Mouse (Mus musculus) telencephalon, adult 2 months (tissue): ENCODE results near the gene Ms4a1.
"Not testable (repeated sequence)": the region's sequence is repeated elsewhere in the genome, so short reads cannot be mapped to it uniquely, and the experiment has no call there.

Source experiments
- DNase-seq: peaks from one replicate; pipeline ENCODE4 v3.0.0-alpha.2; 2011; ENCODE audit warnings: low read depth, low spot score

Ms4a1 gene

DNA sequence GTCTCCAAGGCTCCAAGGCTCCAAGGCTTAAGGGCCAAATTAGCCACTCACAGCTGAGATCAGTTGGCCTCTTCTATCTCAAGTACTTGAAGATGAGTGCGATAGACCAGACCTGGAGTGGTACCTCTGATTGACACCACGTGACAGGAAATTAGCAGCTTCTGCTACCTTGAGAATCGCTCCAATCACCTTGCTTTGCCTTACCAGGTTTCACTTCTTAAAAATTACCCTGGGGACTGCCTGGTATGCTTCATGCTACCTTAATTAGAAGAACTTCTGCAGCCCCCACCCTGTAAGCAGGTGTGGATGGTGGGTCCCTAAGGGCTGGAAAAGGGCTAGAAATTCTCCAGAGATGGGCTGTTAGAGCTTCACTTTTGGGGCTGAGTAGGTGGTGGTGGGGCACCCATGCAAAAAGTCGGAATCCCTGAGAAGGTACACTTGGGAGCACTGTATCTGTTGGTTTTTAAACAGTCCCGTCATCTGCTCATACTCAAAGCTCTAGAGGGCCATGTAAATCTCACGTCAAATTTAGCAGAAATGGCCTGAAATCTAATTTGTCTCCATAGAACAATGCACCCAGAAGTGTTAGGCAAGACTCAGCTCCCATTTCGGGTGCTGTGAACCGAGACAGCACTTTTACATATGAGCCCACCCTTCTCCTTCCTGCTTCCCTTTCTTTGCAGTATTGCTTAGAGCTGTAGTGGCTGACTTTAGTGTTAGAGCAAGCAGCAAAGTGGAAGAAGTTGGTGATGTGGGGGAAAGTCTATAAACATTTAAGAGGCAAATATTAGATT lies at the start of gene Ms4a1:
Ms4a1 (minus strand) TSS at position 190 of the 794 bp plus-strand sequence.
- DNase-seq = no peak

DNA sequence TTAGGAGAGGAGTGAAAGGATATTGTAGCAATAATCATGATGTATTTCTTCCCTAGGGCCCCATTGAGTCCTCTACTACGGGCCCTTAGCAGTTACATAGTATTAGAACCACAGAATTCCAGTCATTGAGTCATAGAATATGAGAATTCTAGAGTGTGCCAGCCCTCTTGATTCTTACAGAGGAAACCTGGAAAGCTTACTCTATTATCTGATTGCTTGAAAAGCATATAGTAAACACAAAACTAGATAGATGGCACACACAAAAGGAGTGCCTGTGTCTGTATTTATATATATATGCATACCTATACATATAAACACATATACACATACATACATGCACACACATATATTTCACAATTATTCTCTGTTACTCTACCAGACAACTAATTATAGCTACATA lies 48.3 kb upstream of the Ms4a1 start, which contains the start of gene Ms4a14:
Ms4a14 (minus strand) TSS at position 101 of the 400 bp plus-strand sequence.
- no peak for DNase-seq

DNA sequence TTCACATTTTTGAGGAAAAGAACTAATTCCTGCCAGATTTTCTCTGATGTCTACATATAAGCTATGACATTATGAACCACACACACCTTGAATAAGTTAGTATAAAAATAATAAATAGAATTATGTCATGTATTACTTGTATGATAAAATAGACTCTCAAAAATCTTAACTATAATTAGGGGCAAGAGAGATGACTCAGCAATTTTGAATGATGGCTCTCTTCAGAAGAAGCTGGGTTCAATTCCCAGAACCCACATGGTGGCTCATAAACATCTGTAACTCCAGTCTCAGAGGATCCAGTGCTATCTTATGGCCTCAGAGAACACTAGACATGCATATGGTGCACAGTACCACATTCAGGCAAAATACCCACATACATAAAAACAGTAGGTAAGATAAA lies 42.8 kb upstream of the Ms4a1 start:
- no peak for DNase-seq

DNA sequence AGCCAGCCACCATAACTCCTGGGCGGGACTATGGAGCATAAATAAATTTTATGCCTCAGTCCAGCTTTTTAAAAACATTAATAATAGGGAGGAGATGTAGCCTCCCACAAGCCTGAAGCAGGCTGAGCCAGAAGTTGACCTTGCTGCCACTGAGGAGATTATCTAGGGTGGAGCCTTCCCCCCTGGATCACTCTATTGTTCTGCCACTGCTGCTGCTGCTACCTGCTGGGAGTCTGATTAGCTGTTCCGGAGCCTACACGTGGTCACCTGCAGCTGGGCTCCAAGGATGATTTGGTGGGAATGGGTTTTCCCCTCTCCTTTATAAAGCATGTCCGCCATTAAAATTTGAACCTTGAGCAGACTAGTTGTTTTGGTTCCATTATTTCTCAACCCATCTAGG lies 33.5 kb upstream of the Ms4a1 start:
- not testable (repeated sequence) for DNase-seq

DNA sequence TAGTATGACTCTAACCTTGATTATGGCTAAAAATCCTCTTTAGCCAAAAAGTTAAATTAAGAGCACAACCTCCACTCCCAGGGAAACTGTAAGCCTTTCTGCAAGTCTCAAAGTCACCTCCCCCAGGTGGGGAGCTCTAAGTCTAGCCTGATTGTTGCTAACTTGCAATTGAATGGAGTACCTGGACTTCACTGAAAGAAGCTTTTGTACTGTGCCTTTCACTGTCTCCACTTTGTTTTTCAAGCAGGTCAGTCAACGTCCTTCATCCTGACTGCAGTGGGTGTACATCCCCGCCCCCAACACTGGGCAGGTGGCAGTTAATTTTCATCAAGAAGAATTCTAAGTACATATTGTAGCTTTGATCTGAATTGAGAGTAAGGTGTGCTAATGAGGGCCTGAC lies 32.9 kb upstream of the Ms4a1 start:
- DNase-seq = no peak

DNA sequence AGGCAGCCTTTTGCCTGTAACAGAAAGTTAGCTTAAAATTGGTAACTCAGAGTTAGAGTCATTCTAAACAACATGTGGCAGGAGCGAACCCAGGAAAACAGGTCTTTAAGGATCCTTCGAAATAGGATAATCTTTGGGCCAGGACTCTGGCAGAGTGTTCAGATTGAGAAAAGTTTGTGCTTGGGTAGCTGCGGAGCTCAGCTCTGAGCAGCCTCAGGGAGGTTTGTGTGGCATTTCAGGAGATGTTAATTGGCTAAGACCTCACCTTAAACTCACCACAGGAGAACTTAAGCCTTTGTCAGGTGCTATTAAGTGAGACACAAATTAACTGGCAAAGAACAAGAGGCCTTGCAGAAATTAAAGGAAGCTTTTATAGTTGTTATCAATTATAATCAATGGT lies 27.6 kb upstream of the Ms4a1 start:
- DNase-seq = not testable (repeated sequence)

DNA sequence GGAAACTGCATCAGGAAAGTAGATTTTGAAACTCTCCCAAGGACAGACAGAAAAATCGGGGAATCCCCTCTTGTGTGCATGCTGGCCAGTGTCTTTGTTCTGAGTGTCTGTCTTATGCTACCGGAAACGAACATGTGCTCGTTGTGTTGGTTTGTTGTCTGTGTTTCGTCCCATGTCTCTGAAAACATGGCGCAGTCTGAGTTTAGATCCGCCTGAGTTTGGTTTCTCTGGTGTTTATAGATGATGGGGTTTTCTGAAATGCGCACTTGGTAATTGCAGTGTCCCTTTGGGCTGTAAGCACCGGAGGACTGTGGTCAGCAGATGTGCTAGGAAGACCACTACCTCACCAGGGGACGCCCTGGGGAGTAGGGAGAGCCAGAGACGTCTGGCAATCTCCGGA lies 26.9 kb upstream of the Ms4a1 start:
- DNase-seq = peak; percentile 1

DNA sequence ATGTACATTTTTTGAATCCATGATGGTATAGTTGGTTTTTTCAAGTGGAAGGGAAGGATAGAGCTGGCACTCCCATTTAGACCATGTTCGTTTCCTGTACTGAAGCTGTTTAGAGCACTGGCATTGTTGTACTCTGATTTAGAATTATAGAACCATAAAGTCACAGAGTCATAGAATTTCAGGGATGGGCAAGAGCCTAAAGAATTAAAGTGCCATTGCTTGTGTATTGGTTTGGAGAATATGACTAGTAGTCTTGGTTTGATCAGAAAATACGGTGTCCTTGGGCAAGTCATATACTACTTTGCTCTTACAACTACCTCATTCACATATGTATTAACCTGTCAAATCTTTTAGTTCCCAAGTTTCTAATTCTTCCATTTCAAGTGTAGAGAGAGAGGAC lies 17.7 kb upstream of the Ms4a1 start, which contains the start of gene Ms4a5:
Ms4a5 (minus strand) TSS at position 101 of the 400 bp plus-strand sequence.
- no peak for DNase-seq

DNA sequence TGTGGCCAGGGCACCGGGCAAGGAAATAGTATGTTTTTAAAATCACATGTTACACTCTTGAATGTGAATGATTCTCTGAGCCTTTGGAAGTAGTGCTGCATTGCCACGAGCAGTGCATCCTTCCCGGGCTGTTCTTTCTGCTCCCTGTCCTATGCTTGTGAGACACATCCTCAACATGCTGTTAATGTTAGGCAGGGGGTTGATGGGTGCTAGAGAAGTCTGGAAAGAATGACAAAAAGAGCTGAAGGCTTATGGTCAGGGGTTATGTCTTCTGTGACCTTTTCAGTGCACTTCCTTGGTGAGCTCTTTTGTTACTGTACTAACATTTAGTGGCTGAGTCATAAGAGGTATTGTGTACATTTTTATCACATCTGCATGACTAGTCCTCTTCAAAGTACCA lies 14.2 kb upstream of the Ms4a1 start:
- no peak for DNase-seq

DNA sequence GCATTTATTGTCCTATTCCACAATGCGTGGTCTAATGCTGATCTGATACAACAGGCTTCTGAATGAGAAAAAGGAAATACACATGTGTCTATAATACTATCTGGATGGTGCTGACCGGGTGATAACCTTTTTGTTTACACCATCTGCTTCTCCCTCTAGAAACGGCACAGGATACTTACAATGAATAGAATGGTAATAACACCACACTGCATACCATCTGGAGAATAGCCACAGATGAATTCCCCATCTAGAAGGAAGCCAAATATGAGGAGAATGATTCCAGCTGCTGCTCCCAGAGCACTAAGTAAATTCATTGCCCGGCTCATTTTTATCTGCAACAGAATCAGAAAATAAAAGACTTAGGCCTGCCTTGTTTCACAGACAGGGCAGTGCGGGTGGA lies 10.4 kb upstream of the Ms4a1 start:
- no peak for DNase-seq

DNA sequence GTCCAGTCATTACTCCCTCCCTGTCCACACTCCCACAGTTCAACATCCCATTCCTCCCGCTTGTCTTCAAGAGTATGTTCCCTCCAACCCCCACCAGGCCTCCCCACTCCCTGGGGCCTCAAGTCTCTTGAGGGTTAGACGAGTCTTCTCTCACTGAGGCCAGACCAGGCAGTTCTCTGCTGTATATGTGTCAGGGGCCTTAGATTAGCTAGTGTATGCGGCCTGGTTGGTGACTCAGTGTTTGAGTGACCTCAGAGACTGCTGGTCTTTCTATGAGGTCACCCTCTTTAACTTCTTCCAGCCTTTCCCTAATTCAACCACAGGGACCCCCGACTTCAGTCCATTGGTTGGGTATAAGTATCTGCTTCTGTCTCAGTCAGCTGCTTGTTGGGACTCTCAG lies 915 bp upstream of the Ms4a1 start:
- DNase-seq = no peak

DNA sequence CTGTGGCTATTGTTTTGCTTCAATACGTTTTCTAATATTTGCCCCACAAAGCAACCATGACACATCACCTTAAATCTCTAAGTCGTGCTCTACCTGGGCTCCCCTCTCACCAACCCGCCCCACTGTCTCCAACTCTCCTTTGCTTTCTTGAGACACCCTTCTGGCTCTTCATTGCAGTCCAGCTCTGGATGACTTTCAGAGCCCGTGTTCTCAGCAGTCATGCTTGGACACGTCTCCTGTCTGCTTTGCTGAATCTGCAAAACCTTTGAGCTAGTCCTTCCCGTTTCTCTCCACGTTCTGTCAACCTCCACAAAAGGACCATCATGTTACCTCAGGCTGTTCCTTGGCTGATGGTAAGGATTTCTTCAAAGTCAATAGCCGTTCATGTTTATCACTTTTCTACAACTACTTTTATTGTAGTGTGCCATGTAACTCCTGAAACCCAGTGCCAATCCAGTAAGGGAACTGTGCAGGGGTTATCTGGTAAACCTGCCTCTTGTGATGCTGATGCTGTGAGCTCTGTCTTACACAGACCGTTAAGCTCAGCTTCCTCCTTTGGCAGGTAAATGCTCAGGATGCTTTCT lies 1.3 kb downstream of the Ms4a1 start:
- no peak for DNase-seq

DNA sequence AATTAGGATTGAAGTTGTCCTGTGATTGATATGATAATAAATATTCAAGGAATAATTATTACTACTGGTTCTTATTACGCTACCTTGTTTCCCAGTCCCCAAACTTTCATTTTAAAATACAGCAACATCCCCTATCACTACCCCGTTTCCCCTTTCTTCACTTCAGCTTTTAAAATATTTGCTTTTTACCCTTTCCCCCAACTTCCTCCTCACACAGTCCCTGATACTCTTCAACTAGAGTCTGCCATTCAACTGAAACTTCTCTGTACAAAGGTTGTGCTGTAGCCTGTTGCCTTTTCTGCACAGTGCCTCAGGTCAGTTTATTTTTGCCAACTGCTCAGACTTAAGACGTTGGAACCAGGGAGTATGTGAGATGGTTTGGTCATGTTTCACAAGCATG lies 2.5 kb downstream of the Ms4a1 start:
- no peak for DNase-seq

DNA sequence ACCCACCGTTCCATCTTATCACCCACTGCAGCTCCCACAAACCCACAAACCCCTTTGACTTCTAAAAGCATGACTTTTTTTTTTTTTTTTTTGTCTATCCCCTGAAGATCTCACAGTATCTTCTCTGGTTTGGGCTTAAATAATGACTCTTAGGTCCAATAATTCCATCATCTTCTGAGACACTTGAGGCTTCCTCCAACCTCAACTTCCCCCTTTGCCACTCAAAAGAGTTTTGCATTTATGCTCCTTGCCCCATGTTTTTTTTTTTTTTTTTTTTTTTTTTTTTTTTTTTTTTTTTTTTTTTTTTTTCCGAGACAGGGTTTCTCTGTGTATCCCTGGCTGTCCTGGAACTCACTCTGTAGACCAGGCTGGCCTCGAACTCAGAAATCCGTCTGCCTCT lies 3.1 kb downstream of the Ms4a1 start:
- DNase-seq = not testable (repeated sequence)

DNA sequence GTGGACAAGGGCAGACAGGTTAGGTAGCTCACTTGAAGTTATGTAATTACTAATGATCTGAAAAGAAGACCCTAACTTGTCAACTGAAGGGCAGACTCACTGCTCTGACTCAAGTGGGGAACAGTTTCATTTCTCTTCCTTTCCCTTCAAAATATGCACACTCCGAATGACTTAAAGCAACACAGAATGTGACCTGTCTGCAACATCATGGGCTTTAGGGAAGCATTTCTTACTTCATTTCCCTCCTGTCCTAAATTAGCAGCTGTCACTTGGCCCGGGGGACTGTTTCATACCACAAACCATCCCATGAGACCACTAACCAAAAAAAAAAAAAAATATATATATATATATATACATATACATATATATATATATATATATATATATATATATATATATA lies 4.5 kb downstream of the Ms4a1 start:
- DNase-seq = no peak

DNA sequence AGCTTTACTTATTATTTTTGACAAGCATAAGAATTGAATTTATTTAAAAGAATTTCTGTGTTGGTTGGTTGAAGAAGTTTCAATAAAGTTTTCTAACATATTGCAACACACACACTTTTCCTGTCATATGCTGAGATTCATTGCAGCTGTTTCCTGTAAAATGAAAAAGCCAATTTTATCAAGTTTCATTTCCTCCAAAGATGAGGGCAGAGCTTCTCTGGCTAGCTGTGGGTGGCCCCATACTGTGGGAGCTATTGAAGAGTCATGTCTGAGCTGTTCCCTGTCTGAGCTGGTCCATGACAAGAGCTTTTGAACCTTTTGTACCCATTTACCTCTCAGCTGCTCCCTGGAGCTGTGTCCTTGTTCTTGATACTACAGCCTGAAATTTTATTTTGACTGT lies 21.8 kb downstream of the Ms4a1 start:
- no peak for DNase-seq

DNA sequence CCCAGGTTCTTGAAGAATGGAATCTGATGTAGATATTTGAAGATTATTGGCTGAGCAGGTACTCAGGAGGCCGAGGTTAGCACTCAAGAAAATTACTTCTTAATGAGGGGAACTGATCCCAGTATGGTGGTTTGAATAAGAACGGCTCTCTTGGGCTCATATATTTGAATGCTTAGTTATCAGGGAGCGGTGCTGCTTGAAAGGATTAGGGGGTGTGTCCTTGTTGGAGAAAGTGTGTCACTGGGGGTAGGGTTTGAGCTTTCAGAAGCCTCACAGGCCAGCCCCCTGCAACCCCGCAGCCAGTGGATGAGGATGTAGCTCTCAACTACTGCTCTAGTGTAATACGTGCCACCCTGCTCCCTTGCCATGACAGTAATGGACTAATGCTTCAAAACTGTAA lies 23.5 kb downstream of the Ms4a1 start:
- no peak for DNase-seq

DNA sequence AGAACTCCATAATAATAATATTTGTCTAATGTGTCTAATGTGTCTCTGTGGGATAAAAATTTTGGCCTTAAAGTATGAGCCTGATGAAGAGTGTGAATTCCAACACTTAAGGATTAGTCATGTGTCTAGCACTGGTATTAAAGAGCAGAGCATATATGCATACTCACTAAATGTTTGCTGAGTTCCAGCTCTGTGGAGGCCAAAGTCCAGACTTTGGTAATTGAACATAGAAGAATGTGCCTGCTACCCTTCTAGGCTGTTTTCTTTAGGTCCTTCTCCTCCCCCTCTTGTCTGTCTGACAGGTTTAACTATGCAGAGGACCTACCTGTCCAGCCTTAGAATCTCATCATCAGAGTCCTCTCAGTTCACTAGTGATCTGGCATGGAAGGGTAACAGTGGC lies 30.2 kb downstream of the Ms4a1 start:
- no peak for DNase-seq

DNA sequence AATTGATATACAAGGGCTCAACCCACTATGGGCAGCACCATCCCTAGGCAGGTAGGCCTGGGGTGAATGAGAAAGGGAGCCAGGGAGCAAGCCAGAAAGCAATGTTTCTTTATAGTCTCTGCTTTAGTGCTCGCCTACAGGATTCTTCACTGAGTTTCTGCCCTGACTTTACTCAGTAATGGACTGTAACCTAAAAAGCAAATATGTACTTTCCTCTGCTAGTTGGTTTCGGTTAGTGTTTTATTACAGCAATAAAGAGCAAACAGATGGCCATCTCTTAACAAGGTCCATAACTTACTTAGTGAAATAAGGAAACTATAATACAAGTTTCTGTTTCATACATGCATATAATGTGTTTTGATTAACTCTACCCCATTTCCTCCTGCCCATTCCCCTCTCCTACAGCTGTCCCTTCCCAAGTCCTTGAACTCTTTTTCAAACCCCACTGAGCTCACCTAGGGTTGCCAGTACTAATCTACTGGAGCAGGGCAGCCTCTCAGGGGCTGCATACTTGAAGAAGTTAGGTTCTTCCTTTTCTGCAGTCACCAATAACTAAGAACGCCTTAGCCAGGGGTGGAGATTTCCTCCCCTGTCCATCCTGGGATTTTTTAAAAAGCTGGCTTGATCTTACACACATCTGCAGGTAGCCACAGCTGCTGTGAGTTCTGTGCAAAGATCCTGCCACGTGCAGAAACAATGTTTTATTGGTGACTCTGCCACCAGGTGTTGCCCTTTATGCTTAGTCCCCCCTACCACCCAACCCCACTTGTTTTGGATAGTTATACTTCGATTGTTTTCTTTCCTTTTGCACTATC lies 30.9 kb downstream of the Ms4a1 start:
- no peak for DNase-seq

DNA sequence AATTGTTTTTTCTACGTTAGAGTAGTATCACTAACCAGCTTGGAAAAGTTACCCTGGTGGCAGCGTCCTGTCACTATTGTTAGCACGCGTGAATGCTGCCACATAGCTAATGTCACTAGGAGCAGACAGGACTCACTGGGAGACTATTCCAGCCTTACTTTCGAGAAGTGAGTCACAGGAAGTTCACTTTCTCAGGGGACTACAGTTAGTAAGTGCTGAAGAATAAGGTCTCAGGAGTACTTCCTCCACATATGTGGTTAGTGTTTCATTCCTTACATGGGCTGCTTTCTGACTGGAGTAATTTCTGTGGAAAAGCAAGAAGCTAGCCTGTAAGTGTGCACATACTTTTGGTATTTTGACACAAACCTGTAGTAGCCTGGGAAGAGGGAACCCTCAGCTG lies 31.8 kb downstream of the Ms4a1 start:
- no peak for DNase-seq

DNA sequence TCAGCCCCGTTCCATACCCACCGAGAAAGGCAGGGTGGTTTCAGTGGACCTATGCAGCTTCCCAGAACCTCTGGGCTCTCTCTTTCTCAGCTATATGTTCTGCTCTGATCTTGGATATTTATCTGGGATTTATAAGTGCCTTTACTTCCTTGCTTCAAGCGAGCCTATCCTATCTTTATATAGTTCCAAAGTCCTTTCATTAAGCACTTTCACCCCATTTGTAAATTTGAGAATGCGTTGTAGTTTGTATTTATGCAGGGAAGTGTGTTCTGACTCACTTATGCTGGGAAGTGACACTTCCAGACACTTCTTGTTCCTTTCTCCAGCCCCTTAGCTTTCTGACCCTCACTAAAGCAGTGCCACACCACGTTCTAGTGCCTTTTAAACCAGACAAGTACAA lies 33.7 kb downstream of the Ms4a1 start, which contains the start of gene Ms4a12:
Ms4a12 (minus strand) TSS at position 101 of the 400 bp plus-strand sequence.
- no peak for DNase-seq
